Mouse (Mus musculus) liver, embryonic 14.5 days (tissue): ENCODE results near the gene Dgcr6. TPM values are rescaled to one million over a fixed set of nuclear protein-coding genes. Genes with fewer than 3 reads are reported as not detected.

ENCODE experiments used
- ATAC-seq: fragments of 200-750 bp; cut with Nextera tagmentation; 2 replicates; pipeline ENCODE4 v1.8.0; 2017; ENCODE audit warnings: moderate number of reproducible peaks, mild to moderate bottlenecking, moderate library complexity; ENCODE audit not compliant: insufficient read depth
- DNase-seq, 3 experiments: peaks; one replicate each; pipeline ENCODE4 v3.0.0-alpha.2; 2012 to 2013; ENCODE audit warnings: low read depth in 3 of 3, low spot score in 3 of 3
- H3K27ac ChIP-seq: fragments of 300-500 bp; sonication (generic); 2 replicates; pipeline ENCODE4 v1.5.1; 2014; ENCODE audit warnings: moderate library complexity, mild to moderate bottlenecking, control low read depth, inconsistent platforms
- H3K27me3 ChIP-seq: fragments of 300-500 bp; sonication (generic); 2 replicates; pipeline ENCODE4 v1.6.1; 2014; ENCODE audit warnings: mild to moderate bottlenecking, low read length, moderate library complexity; ENCODE audit not compliant: control insufficient read depth, insufficient read depth
- H3K36me3 ChIP-seq: fragments of 300-500 bp; sonication (generic); replicated peaks from 2 replicates; pipeline ENCODE4 v1.6.1; 2014; ENCODE audit warnings: low read depth; ENCODE audit not compliant: control insufficient read depth, insufficient read depth
- H3K4me1 ChIP-seq, 2 experiments: fragments of 200-500 bp in 1 of 2; fragments of 300-500 bp in 1 of 2; sonication (generic) in 1 of 2; replicated peaks; 2 replicates each; pipeline ENCODE4 v1.6.1; 2012 to 2014; ENCODE audit warnings: antibody characterized with exemption in 1 of 2, inconsistent platforms in 1 of 2, low read length in 1 of 2; ENCODE audit not compliant: control insufficient read depth in 2 of 2, insufficient read depth in 2 of 2
- H3K4me2 ChIP-seq: fragments of 300-500 bp; sonication (generic); 2 replicates; pipeline ENCODE4 v1.6.1; 2014; ENCODE audit warnings: low read depth, mild to moderate bottlenecking, control low read depth, moderate library complexity
- H3K4me3 ChIP-seq, 2 experiments: fragments of 200-500 bp in 1 of 2; fragments of 300-500 bp in 1 of 2; sonication (generic) in 1 of 2; 2 replicates each; pipeline ENCODE4 v1.5.1; 2012 to 2014; ENCODE audit warnings: low read depth in 2 of 2, low read length in 2 of 2, mild to moderate bottlenecking in 2 of 2, control low read depth in 1 of 2, inconsistent platforms in 1 of 2, moderate library complexity in 1 of 2; ENCODE audit not compliant: insufficient read depth in 1 of 2
- H3K9ac ChIP-seq: fragments of 300-500 bp; sonication (generic); replicated peaks from 2 replicates; pipeline ENCODE4 v1.6.1; 2014; ENCODE audit warnings: mild to moderate bottlenecking, control low read depth, moderate library complexity
- H3K9me3 ChIP-seq: fragments of 300-500 bp; sonication (generic); 2 replicates; pipeline ENCODE4 v1.6.1; 2016; ENCODE audit warnings: low read length, mixed read lengths; ENCODE audit not compliant: control insufficient read depth
- CTCF ChIP-seq: IDR thresholded peaks from 2 replicates; pipeline ENCODE4 v1.5.1; 2016; ENCODE audit warnings: antibody characterized with exemption, low read depth, control low read depth
- EP300 ChIP-seq: IDR thresholded peaks from 2 replicates; pipeline ENCODE4 v1.6.1; 2016; ENCODE audit warnings: antibody characterized with exemption, low read depth
- WGBS: fragments of 180-500 bp; shearing (Covaris S2); extraction: QIAGEN DNeasy Blood & Tissue Kit; methylation state at CpG from one replicate; pipeline ENCODE4 v1.1.7; 2014; ENCODE audit not compliant: insufficient replicate concordance; 5-methylcytosine and 5-hydroxymethylcytosine counted together
- polyA plus RNA-seq, 2 experiments: library from polyadenylated mRNA; depleted of rRNA in 1 of 2; stranded (reverse) in 1 of 2; unstranded in 1 of 2; fragments of >200 nt; fragmentation: Nextera tagmentation in 1 of 2; extraction: Ambion mirVana in 1 of 2; gene quantifications; 2 replicates each; pipeline versions ENCODE4 v1.2.1 to v1.2.3; 2012 to 2014

Gene Dgcr6
- polyA plus RNA-seq, 2 experiments = 12.5 to 22.1 TPM

DNA sequence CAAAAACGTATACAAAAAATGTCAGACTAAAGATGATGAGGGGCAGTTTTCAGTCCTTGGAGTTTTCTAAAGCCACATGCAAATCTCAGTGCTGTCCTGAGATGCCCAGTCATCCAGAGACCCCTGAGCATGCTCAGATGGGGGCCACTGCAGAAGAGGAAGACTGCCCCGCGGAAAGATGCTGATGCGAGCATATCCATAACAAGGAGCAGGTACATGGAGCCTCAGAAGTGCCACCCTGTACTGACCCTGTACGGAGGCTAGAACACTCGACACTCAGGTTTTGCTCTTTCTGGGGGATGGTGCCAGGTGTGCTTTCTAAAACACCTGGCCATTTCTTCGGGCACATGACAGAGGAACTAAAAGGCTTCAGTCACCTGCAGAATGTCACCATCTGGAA, 338 bp upstream of the Dgcr6 start:
- no peak overlapping the region for H3K4me2 ChIP-seq
- no peaks in the 10 kb centered on the region for H3K27me3 ChIP-seq
- no peaks in the 10 kb centered on the region for H3K36me3 ChIP-seq
- H3K4me1 ChIP-seq = no peaks in the 10 kb centered on the region
- DNase-seq (no peak), ATAC-seq (no peak)
- TF ChIP-seq CTCF (no peak), EP300 (no peak)
- WGBS = 35% methylated on average over 7 of the region's 7 CpGs
- H3K9me3 ChIP-seq = no peaks in the 10 kb centered on the region
- no peak overlapping the region for H3K27ac ChIP-seq
- H3K9ac ChIP-seq = no peak overlapping the region
- no peak overlapping the region for H3K4me3 ChIP-seq

DNA sequence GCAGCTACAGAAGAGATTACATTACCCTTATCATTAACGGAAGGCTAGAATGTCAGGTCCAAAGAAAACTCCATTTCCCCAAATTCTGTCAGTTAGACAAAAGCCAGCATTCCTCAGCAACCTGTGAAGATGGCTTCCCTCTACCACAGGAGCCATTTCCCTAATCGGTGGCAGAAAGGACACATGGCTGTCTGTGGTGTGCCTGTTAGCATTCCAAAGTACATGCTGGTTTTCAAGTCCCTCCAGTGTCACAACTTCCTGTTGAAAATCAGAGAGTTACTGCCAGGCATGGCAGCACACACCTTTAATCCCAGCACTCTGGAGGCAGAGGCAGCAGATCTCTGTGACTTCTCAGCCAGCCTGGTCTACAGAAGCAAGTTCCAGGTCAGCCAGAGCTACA, 3.6 kb downstream of the Dgcr6 start:
- Histone ChIP-seq H3K9ac (no peak overlapping the region), H3K4me3 (no peak overlapping the region), H3K36me3 (no peaks in the 10 kb centered on the region), H3K9me3 (no peaks in the 10 kb centered on the region), H3K4me1 (no peaks in the 10 kb centered on the region), H3K27me3 (no peaks in the 10 kb centered on the region), H3K4me2 (no peak overlapping the region), H3K27ac (no peak overlapping the region)
- TF ChIP-seq EP300 = no peak
- TF ChIP-seq CTCF = no peak
- 35% methylated on average over 2 of the region's 2 CpGs for whole genome bisulfite sequencing
- DNase-seq (no peak), ATAC-seq (no peak)

DNA sequence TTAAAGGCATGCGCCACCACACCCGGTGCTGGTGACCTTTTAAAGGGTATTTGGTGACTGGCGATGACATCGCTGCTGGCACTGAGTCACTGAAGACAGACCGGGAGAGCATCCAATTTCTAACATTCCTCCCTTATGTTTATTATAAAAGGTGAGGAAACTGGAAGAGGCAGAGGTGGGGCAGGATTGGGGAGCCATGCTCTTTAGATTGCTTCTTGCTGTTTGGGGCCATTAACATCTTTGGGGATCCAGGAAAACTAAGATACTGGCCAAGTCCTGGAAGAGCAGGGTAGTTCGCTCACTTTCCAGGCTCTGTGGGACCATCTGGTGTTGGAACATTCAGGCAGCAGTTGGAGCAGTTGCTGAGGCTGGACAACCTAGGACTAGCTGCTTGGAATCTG, 5.7 kb downstream of the Dgcr6 start:
- no peak for TF ChIP-seq CTCF
- TF ChIP-seq EP300 = no peak
- H3K36me3 ChIP-seq = no peaks in the 10 kb centered on the region
- no peak overlapping the region for H3K27ac ChIP-seq
- no peak overlapping the region for H3K4me2 ChIP-seq
- no peaks in the 10 kb centered on the region for H3K4me1 ChIP-seq
- WGBS = 73% methylated on average over 6 of the region's 6 CpGs
- H3K9me3 ChIP-seq = no peaks in the 10 kb centered on the region
- no peak for ATAC-seq
- H3K9ac ChIP-seq = no peak overlapping the region
- no peaks in the 10 kb centered on the region for H3K27me3 ChIP-seq
- H3K4me3 ChIP-seq = no peak overlapping the region
- no peak for DNase-seq

DNA sequence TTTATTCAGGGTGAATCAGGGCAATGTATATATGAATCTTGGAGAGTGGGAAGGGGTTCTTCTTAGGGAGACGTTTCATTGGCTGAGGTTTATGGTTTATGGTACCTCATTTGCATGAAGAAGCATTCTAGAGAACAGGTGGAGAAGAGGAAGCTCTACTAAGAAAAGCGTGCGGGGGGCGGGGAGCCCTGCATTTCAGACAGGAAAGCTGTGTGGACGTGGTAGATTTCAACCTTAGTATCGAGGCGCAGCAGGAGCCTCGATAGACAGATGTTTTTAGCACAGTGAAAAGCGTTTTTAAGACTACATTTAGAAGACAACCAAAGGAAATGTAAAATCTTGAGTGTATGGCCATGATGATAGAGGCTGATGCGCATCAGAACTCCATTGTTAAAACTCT, 6.6 kb downstream of the Dgcr6 start:
- H3K4me2 ChIP-seq = no peak overlapping the region
- 23% methylated on average over 10 of the region's 10 CpGs for WGBS
- TF ChIP-seq CTCF (no peak), EP300 (no peak)
- H3K9ac ChIP-seq = no peak overlapping the region
- no peaks in the 10 kb centered on the region for H3K4me1 ChIP-seq
- no peak overlapping the region for H3K4me3 ChIP-seq
- H3K36me3 ChIP-seq = no peaks in the 10 kb centered on the region
- ATAC-seq = no peak
- no peak overlapping the region for H3K27ac ChIP-seq
- no peak for DNase-seq
- no peaks in the 10 kb centered on the region for H3K27me3 ChIP-seq
- H3K9me3 ChIP-seq = no peaks in the 10 kb centered on the region

DNA sequence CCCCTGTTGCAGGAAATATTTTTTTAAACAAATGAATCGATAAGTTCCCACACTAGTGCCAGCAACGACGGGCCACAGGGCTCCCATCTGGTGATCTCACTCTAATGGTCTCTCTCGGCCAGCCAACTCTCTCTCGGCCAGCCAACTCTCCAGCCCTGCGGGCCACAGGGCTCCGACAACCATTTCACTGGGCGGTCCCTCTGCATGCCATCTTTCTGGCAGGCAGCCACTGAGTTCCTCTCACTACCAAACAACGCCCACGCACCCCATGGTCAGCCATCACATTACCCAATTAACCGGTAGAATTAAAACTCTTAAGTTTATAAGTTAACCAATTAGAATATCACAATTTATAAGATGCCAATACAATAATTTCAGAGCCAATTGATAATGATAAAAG, 8.5 kb downstream of the Dgcr6 start:
- ATAC-seq (no peak), DNase-seq (no peak)
- no peaks in the 10 kb centered on the region for H3K27me3 ChIP-seq
- TF ChIP-seq EP300 = no peak
- no peak for TF ChIP-seq CTCF
- no peak overlapping the region for H3K27ac ChIP-seq
- no peak overlapping the region for H3K4me2 ChIP-seq
- H3K36me3 ChIP-seq = no peaks in the 10 kb centered on the region
- no peak overlapping the region for H3K4me3 ChIP-seq
- peaks cover 0 to 4% of the 10 kb centered on the region in 2 experiments; a peak in 2 of 4 replicates for H3K4me1 ChIP-seq
- no peak overlapping the region for H3K9ac ChIP-seq
- no peaks in the 10 kb centered on the region for H3K9me3 ChIP-seq
- WGBS = 67% methylated on average over 11 of the region's 11 CpGs
